Mouse (Mus musculus) erythroblast, embryonic 14.5 days (primary cell): ENCODE results near the gene Rragd. TPM values are rescaled to one million over a fixed set of nuclear protein-coding genes. Genes with fewer than 3 reads are reported as not detected.
A peak's percentile ranks its signal among the peaks of the same experiment; 100 is the strongest.

Source experiments
- H3K27me3 ChIP-seq: 2 replicates; pipeline ENCODE4 v1.6.1; 2012; ENCODE audit warnings: inconsistent platforms; ENCODE audit not compliant: control insufficient read depth
- H3K36me3 ChIP-seq: 2 replicates; pipeline ENCODE4 v1.6.1; 2012; ENCODE audit warnings: mild to moderate bottlenecking, inconsistent platforms; ENCODE audit not compliant: control insufficient read depth
- H3K4me1 ChIP-seq: 2 replicates; pipeline ENCODE4 v1.6.1; 2012; ENCODE audit warnings: inconsistent platforms; ENCODE audit not compliant: control insufficient read depth
- H3K4me3 ChIP-seq: replicated peaks from 2 replicates; pipeline ENCODE3; 2012; ENCODE audit warnings: moderate library complexity, mild to moderate bottlenecking, inconsistent platforms
- H3K9me3 ChIP-seq: 2 replicates; pipeline ENCODE4 v1.6.1; 2012; ENCODE audit warnings: low read length, inconsistent platforms, mixed read lengths; ENCODE audit not compliant: control insufficient read depth
- GATA1 ChIP-seq: IDR thresholded peaks from 2 replicates; pipeline ENCODE4 v1.6.1; 2012; ENCODE audit warnings: low read length, inconsistent platforms, mixed read lengths
- TAL1 ChIP-seq: IDR thresholded peaks from 3 replicates; pipeline ENCODE4 v1.6.1; 2012; ENCODE audit warnings: low read length, inconsistent platforms, mixed read lengths
- polyA plus RNA-seq: library from polyadenylated mRNA; stranded (reverse); fragments of >175 nt; gene quantifications from 2 replicates; pipeline ENCODE4 v1.2.3, GENCODE M21; 2012

The Rragd gene
- polyA plus RNA-seq, 1 experiment = 0.34 TPM

GRCm38 (mm10) chr4:33030264-33031194 lies 47.7 kb downstream of the Rragd start:
- TF ChIP-seq GATA1 = no peak
- TF ChIP-seq TAL1 = no peak
- H3K9me3 ChIP-seq = no peaks in the 10 kb centered on the region
- H3K36me3 ChIP-seq = peaks cover 10% of the 10 kb centered on the region
- peaks cover 44% of the 10 kb centered on the region for H3K4me1 ChIP-seq
- H3K27me3 ChIP-seq = peaks cover 29% of the 10 kb centered on the region
- peak overlapping the region; percentile 97 for H3K4me3 ChIP-seq

GRCm38 (mm10) chr4:33031195-33031960 lies 48.5 kb downstream of the Rragd start, which contains the start of gene Ube2j1:
Gene Ube2j1, plus strand, starts transcription at chr4:33031416.
- Histone ChIP-seq H3K27me3 (peaks cover 29% of the 10 kb centered on the region), H3K4me3 (peak within 1 kb of the TSS; percentile 97), H3K9me3 (no peaks in the 10 kb centered on the region), H3K4me1 (peaks cover 44% of the 10 kb centered on the region), H3K36me3 (peaks cover 19% of the 10 kb centered on the region)
- no peak for TF ChIP-seq TAL1
- no peak for TF ChIP-seq GATA1

- Histone ChIP-seq H3K36me3 (peaks cover 25% of the 10 kb centered on the region), H3K27me3 (peaks cover 29% of the 10 kb centered on the region), H3K4me3 (peak overlapping the region; percentile 97), H3K9me3 (no peaks in the 10 kb centered on the region), H3K4me1 (peaks cover 42% of the 10 kb centered on the region)
- TF ChIP-seq TAL1 (no peak), GATA1 (no peak)
Measured at GRCm38 (mm10) chr4:33032045-33032444, 49.2 kb downstream of the Rragd start.

GRCm38 (mm10) chr4:33033515-33033914 lies 50.7 kb downstream of the Rragd start:
- H3K36me3 ChIP-seq = peaks cover 32% of the 10 kb centered on the region
- TF ChIP-seq GATA1 = no peak
- no peak for TF ChIP-seq TAL1
- peaks cover 30% of the 10 kb centered on the region for H3K4me1 ChIP-seq
- H3K9me3 ChIP-seq = no peaks in the 10 kb centered on the region
- H3K4me3 ChIP-seq = no peak overlapping the region
- peaks cover 25% of the 10 kb centered on the region for H3K27me3 ChIP-seq

- H3K36me3 ChIP-seq = peaks cover 85% of the 10 kb centered on the region
Measured at GRCm38 (mm10) chr4:33039826-33040225, 57.0 kb downstream of the Rragd start.

GRCm38 (mm10) chr4:33049601-33050000 lies 66.8 kb downstream of the Rragd start:
- Histone ChIP-seq H3K36me3 (peaks cover 82% of the 10 kb centered on the region), H3K4me3 (no peak overlapping the region)
- TF ChIP-seq GATA1 (no peak), TAL1 (no peak)

More at GRCm38 (mm10) chr4:33039826-33040225, 57.0 kb downstream of the Rragd start:
- Histone ChIP-seq H3K27me3 (no peaks in the 10 kb centered on the region), H3K4me3 (no peak overlapping the region), H3K4me1 (no peaks in the 10 kb centered on the region; the same call in 1 of the 2 replicates), H3K9me3 (no peaks in the 10 kb centered on the region)
- TF ChIP-seq TAL1 (no peak), GATA1 (no peak)

GRCm38 (mm10) chr4:33052055-33052454 lies 69.2 kb downstream of the Rragd start:
- H3K4me3 ChIP-seq = no peak overlapping the region
- H3K9me3 ChIP-seq = no peaks in the 10 kb centered on the region
- no peaks in the 10 kb centered on the region for H3K4me1 ChIP-seq
- peaks cover 57% of the 10 kb centered on the region for H3K36me3 ChIP-seq
- TF ChIP-seq TAL1 = no peak
- TF ChIP-seq GATA1 = no peak
- H3K27me3 ChIP-seq = no peaks in the 10 kb centered on the region

More at GRCm38 (mm10) chr4:33049601-33050000, 66.8 kb downstream of the Rragd start:
- Histone ChIP-seq H3K9me3 (no peaks in the 10 kb centered on the region), H3K4me1 (no peaks in the 10 kb centered on the region), H3K27me3 (no peaks in the 10 kb centered on the region)

GRCm38 (mm10) chr4:33052650-33053049 lies 69.8 kb downstream of the Rragd start:
- no peaks in the 10 kb centered on the region for H3K9me3 ChIP-seq
- peaks cover 53% of the 10 kb centered on the region for H3K36me3 ChIP-seq
- no peaks in the 10 kb centered on the region for H3K27me3 ChIP-seq
- TF ChIP-seq TAL1 (no peak), GATA1 (no peak)
- no peak overlapping the region for H3K4me3 ChIP-seq
- no peaks in the 10 kb centered on the region for H3K4me1 ChIP-seq

- no peaks in the 10 kb centered on the region for H3K27me3 ChIP-seq
- H3K9me3 ChIP-seq = no peaks in the 10 kb centered on the region
- no peak for TF ChIP-seq TAL1
- TF ChIP-seq GATA1 = no peak
- H3K4me1 ChIP-seq = no peaks in the 10 kb centered on the region
- peaks cover 35% of the 10 kb centered on the region for H3K36me3 ChIP-seq
- H3K4me3 ChIP-seq = no peak overlapping the region
Measured at GRCm38 (mm10) chr4:33054426-33054825, 71.6 kb downstream of the Rragd start.
